Mouse (Mus musculus) embryonic facial prominence, embryonic 11.5 days (tissue): Measurements from ENCODE around the gene Spef1. TPM values are rescaled to one million over a fixed set of nuclear protein-coding genes. Genes with fewer than 3 reads are reported as not detected.

Experiments used
- ATAC-seq: fragments of 200-750 bp; cut with Nextera tagmentation; replicated peaks from 2 replicates; pipeline ENCODE4 v1.8.0; 2017; ENCODE audit warnings: low read depth; ENCODE audit not compliant: insufficient number of reproducible peaks, low FRiP score, low TSS enrichment
- DNase-seq: peaks from one replicate; pipeline ENCODE4 v3.0.0-alpha.2; 2015; ENCODE audit warnings: low spot score
- H3K27ac ChIP-seq: fragments of 300-500 bp; sonication (generic); replicated peaks from 2 replicates; pipeline ENCODE4 v1.5.1; 2014; ENCODE audit warnings: mild to moderate bottlenecking, low read depth, low read length, control low read depth
- H3K27me3 ChIP-seq: fragments of 300-500 bp; sonication (generic); 2 replicates; pipeline ENCODE4 v1.6.1; 2014; ENCODE audit warnings: mild to moderate bottlenecking, low read length, moderate library complexity, mixed read lengths; ENCODE audit not compliant: control insufficient read depth, insufficient read depth
- H3K36me3 ChIP-seq: fragments of 300-500 bp; sonication (generic); replicated peaks from 2 replicates; pipeline ENCODE4 v1.6.1; 2014; ENCODE audit warnings: low read depth, mild to moderate bottlenecking, low read length, moderate library complexity, mixed read lengths; ENCODE audit not compliant: control insufficient read depth, insufficient read depth
- H3K4me1 ChIP-seq: fragments of 300-500 bp; sonication (generic); 2 replicates; pipeline ENCODE4 v1.6.1; 2014; ENCODE audit warnings: low read length, mixed read lengths; ENCODE audit not compliant: control insufficient read depth, insufficient read depth
- H3K4me2 ChIP-seq: fragments of 300-500 bp; sonication (generic); 2 replicates; pipeline ENCODE4 v1.6.1; 2014; ENCODE audit warnings: low read depth, mild to moderate bottlenecking, control low read depth, low read length, moderate library complexity
- H3K4me3 ChIP-seq: fragments of 300-500 bp; sonication (generic); 2 replicates; pipeline ENCODE4 v1.5.1; 2014; ENCODE audit warnings: low read depth, low read length, control low read depth
- H3K9ac ChIP-seq: fragments of 300-500 bp; sonication (generic); replicated peaks from 2 replicates; pipeline ENCODE4 v1.6.1; 2014; ENCODE audit warnings: mild to moderate bottlenecking, control low read depth, low read length
- H3K9me3 ChIP-seq: fragments of 300-500 bp; sonication (generic); replicated peaks from 2 replicates; pipeline ENCODE4 v1.6.1; 2016; ENCODE audit warnings: mild to moderate bottlenecking, low read length, inconsistent platforms, mixed read lengths; ENCODE audit not compliant: control insufficient read depth
- WGBS: fragments of 180-500 bp; shearing (Covaris S2); extraction: QIAGEN DNeasy Blood & Tissue Kit; methylation state at CpG from one replicate; pipeline ENCODE4 v1.1.7; 2014; 5-methylcytosine and 5-hydroxymethylcytosine counted together
- polyA plus RNA-seq: library from polyadenylated mRNA; unstranded; fragments of >200 nt; fragmentation: Nextera tagmentation; extraction: Ambion mirVana; gene quantifications from 2 replicates; pipeline ENCODE4 v1.2.1, GENCODE M21; 2014

Spef1 gene
- polyA plus RNA-seq, 1 experiment from 2014 or later, result 3.4 TPM

DNA sequence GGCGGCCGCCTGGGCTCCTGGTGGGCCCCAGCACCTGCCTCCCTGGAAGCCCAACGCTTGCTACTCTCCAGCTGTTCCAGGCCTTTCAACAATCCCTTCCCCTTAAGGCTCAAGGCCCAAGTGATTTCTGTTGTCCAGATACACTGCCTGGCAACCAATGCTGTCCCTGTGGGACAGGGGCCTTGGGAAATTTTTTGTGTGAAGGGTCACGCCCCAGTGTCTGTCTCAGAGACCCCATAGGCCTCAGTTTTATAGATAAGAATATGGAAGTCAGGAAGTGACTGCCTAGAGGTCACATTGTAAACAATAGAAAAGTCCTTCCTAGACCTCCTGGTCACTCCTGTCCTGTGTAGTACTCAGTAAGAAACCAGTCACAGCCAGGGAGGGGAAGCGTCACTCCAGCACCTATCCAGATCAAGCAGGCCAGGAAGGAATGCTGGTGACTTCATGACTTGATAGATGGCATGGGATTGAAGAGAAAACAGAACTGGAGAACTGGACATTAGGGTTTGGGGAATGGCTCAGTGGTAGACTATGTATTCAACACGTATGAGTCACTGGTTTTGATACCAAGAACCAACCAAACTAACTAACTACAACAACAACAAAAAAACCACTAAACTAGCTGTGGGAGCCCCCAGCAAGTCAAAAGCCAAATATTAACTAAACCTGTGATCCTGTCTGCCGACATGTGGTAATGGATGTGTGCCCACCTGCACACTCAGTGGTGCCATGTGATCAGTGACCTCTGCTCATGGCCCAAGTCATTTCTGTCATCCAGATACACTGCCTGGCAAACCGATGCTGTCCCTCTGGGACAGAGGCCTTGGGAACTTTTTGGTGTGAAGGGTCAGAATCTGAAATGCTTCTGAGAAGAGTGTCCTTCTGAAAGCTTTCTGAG lies 38.5 kb downstream of the Spef1 start:
- Histone ChIP-seq H3K27ac (no peak overlapping the region), H3K27me3 (no peaks in the 10 kb centered on the region), H3K4me3 (no peak overlapping the region), H3K36me3 (peaks cover 20% of the 10 kb centered on the region), H3K9me3 (no peaks in the 10 kb centered on the region), H3K4me1 (no peaks in the 10 kb centered on the region), H3K4me2 (no peak overlapping the region), H3K9ac (no peak overlapping the region)
- DNase-seq, result no peak
- 89% methylated on average over 8 of the region's 8 CpGs for WGBS
- ATAC-seq, result no peak

- Histone ChIP-seq H3K4me1 (no peaks in the 10 kb centered on the region), H3K9me3 (no peaks in the 10 kb centered on the region), H3K9ac (no peak overlapping the region), H3K4me2 (no peak overlapping the region), H3K27me3 (no peaks in the 10 kb centered on the region), H3K36me3 (peaks cover 16% of the 10 kb centered on the region), H3K27ac (no peak overlapping the region), H3K4me3 (no peak overlapping the region)
- DNase-seq (no peak), ATAC-seq (no peak)
- 95% methylated on average over 8 of the region's 8 CpGs for WGBS
These were observed 40.1 kb downstream of the Spef1 start for GRCm38 (mm10) chr2:131147043-131147365.

DNA sequence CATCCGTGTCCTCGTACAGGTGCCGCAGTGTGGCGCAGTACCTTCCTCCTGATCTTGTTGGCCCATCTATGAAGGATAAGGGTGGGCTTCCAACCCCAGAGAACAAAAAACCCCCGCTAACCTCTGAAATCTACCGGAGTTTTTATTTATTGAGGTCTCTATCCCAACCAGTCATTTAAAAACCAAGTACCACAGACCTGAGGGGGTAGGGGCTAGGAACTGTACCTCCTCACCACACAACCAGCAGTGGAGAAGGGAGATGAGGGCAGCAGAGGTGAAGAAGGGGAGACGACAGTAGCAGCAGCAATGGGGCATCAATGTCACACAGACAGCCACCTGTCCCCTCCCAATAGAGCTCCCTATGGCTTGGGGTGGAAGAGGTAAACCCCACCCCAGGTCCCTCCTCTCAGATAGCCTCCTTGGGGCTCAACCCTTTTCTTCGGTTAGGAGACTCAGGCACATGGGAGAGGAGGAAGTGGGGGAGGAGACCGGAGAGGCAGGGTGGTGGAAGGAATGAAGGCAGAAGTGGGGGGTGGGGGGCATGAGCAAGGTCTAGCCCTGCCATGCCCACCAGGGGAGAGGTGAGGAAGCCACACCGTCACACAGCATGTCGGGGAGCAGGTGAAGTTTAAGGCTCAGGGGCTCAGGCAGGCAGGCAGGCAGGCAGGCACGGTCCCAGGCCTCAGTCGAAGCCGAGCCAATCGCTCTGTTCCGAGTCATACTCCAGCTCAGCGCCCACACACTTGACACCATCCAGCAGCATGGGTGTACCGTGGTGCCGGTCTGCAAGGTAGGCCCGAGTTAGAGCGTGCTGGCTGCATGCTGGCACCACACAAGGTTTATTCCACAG lies 40.7 kb downstream of the Spef1 start:
- no peaks in the 10 kb centered on the region for H3K27me3 ChIP-seq
- WGBS, result 86% methylated on average over 21 of the region's 21 CpGs
- no peak for ATAC-seq
- no peak overlapping the region for H3K9ac ChIP-seq
- H3K27ac ChIP-seq, result no peak overlapping the region
- H3K4me1 ChIP-seq, result no peaks in the 10 kb centered on the region
- H3K4me2 ChIP-seq, result no peak overlapping the region
- no peak for DNase-seq
- no peak overlapping the region for H3K4me3 ChIP-seq
- H3K9me3 ChIP-seq, result no peaks in the 10 kb centered on the region
- H3K36me3 ChIP-seq, result peaks cover 16% of the 10 kb centered on the region

GRCm38 (mm10) chr2:131145536-131145935 lies 41.5 kb downstream of the Spef1 start:
- Histone ChIP-seq H3K27ac (no peak overlapping the region), H3K4me1 (no peaks in the 10 kb centered on the region), H3K9ac (no peak overlapping the region), H3K4me3 (no peak overlapping the region), H3K27me3 (no peaks in the 10 kb centered on the region), H3K9me3 (no peaks in the 10 kb centered on the region), H3K4me2 (no peak overlapping the region), H3K36me3 (peaks cover 16% of the 10 kb centered on the region)
- 84% methylated on average over 2 of the region's 2 CpGs for WGBS
- ATAC-seq (no peak), DNase-seq (no peak)

- no peak for DNase-seq
- Histone ChIP-seq H3K4me1 (no peaks in the 10 kb centered on the region), H3K36me3 (peaks cover 16% of the 10 kb centered on the region)
These were observed 42.0 kb downstream of the Spef1 start for GRCm38 (mm10) chr2:131145121-131145520.

GRCm38 (mm10) chr2:131143007-131143780 lies 43.9 kb downstream of the Spef1 start:
- H3K36me3 ChIP-seq, result peaks cover 14% of the 10 kb centered on the region
- ATAC-seq (no peak), DNase-seq (no peak)
- WGBS, result 66% methylated on average over 22 of the region's 22 CpGs
- H3K27ac ChIP-seq, result no peak overlapping the region
- no peaks in the 10 kb centered on the region for H3K27me3 ChIP-seq
- H3K4me1 ChIP-seq, result no peaks in the 10 kb centered on the region
- no peak overlapping the region for H3K9ac ChIP-seq
- H3K4me3 ChIP-seq, result no peak overlapping the region
- no peak overlapping the region for H3K4me2 ChIP-seq
- no peaks in the 10 kb centered on the region for H3K9me3 ChIP-seq

More at GRCm38 (mm10) chr2:131145121-131145520, 42.0 kb downstream of the Spef1 start:
- no peaks in the 10 kb centered on the region for H3K27me3 ChIP-seq
- H3K9me3 ChIP-seq, result no peaks in the 10 kb centered on the region
- ATAC-seq, result no peak
- H3K9ac ChIP-seq, result no peak overlapping the region
- no peak overlapping the region for H3K27ac ChIP-seq
- no peak overlapping the region for H3K4me2 ChIP-seq
- WGBS, result 63% methylated on average over 13 of the region's 13 CpGs
- no peak overlapping the region for H3K4me3 ChIP-seq

DNA sequence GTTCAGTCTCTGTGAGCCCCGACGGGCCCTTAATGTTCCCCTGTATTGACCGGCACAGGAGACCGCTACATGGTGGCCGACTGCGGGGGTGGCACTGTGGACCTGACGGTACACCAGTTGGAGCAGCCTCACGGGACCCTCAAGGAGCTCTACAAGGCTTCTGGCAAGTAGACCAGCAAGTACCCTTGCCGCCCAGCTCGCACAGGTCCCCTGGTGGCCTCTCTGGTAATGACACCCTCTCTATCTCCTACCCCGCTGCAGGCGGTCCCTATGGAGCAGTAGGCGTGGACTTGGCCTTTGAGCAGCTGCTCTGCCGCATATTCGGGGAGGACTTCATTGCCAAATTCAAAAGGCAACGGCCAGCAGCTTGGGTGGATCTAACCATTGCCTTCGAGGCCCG lies 44.5 kb downstream of the Spef1 start:
- peak; percentile 54 for ATAC-seq
- Histone ChIP-seq H3K36me3 (peaks cover 10% of the 10 kb centered on the region), H3K4me3 (no peak overlapping the region), H3K9ac (no peak overlapping the region), H3K27ac (no peak overlapping the region), H3K4me2 (no peak overlapping the region), H3K9me3 (no peaks in the 10 kb centered on the region), H3K4me1 (no peaks in the 10 kb centered on the region), H3K27me3 (no peaks in the 10 kb centered on the region)
- 33% methylated on average over 18 of the region's 18 CpGs for WGBS
- peak; percentile 76 for DNase-seq
